Mouse (Mus musculus) MEL (cell line): ENCODE data around the gene Kank1.

Experiments used
- CTCF ChIP-seq, 3 experiments: IDR thresholded peaks in 2 of 3; conservative IDR thresholded peaks in 1 of 3; 2 replicates each; pipeline ENCODE4 v1.5.1; 2011 to 2012; ENCODE audit warnings: low read length in 3 of 3, low read depth in 2 of 3, mild to moderate bottlenecking in 2 of 3, improper control_type of control experiment in 1 of 3, inconsistent platforms in 1 of 3, mixed read lengths in 1 of 3, moderate library complexity in 1 of 3; ENCODE audit not compliant: control insufficient read depth in 1 of 3, insufficient read depth in 1 of 3, poor library complexity in 1 of 3, severe bottlenecking in 1 of 3
- EP300 ChIP-seq, 2 experiments: IDR thresholded peaks; 2 replicates each; pipeline ENCODE4 v1.6.1; 2011; ENCODE audit warnings: improper control_type of control experiment in 2 of 2, low read length in 2 of 2, low read depth in 1 of 2, mild to moderate bottlenecking in 1 of 2
- GATA1 ChIP-seq: IDR thresholded peaks from 2 replicates; pipeline ENCODE4 v1.6.1; 2011; ENCODE audit warnings: low read depth, low read length, improper control_type of control experiment
- MAFK ChIP-seq: IDR thresholded peaks from 2 replicates; pipeline ENCODE4 v1.6.1; 2011; ENCODE audit warnings: low read depth, mild to moderate bottlenecking, low read length, improper control_type of control experiment, borderline replicate concordance
- POLR2A ChIP-seq, 2 experiments: IDR thresholded peaks; 2 replicates each; pipeline ENCODE4 v1.6.1; 2011 to 2012; ENCODE audit warnings: low read length in 2 of 2, mild to moderate bottlenecking in 2 of 2, control low read depth in 1 of 2, improper control_type of control experiment in 1 of 2, low read depth in 1 of 2, moderate library complexity in 1 of 2; ENCODE audit not compliant: control insufficient read depth in 1 of 2, insufficient read depth in 1 of 2, poor library complexity in 1 of 2
- RAD21 ChIP-seq: IDR thresholded peaks from 2 replicates; pipeline ENCODE4 v1.6.1; 2011; ENCODE audit warnings: mild to moderate bottlenecking, low read depth, low read length, improper control_type of control experiment
- TCF12 ChIP-seq: IDR thresholded peaks from 2 replicates; pipeline ENCODE4 v1.6.1; 2014; ENCODE audit warnings: low read depth, mild to moderate bottlenecking, inconsistent platforms, low read length, improper control_type of control experiment, moderate library complexity
- UBTF ChIP-seq: IDR thresholded peaks from 2 replicates; pipeline ENCODE4 v1.6.1; 2012; ENCODE audit warnings: low read depth, mild to moderate bottlenecking, inconsistent platforms, low read length, improper control_type of control experiment, moderate library complexity, borderline replicate concordance; ENCODE audit not compliant: insufficient read depth
- USF1 ChIP-seq: IDR thresholded peaks from 2 replicates; pipeline ENCODE4 v1.6.1; 2014; ENCODE audit warnings: low read depth, mild to moderate bottlenecking, inconsistent platforms, low read length, improper control_type of control experiment, moderate library complexity
- ZC3H11A ChIP-seq: IDR thresholded peaks from 2 replicates; pipeline ENCODE4 v1.6.1; 2012; ENCODE audit warnings: low read depth, mild to moderate bottlenecking, inconsistent platforms, low read length, improper control_type of control experiment
- ZNF384 ChIP-seq: IDR thresholded peaks from 2 replicates; pipeline ENCODE4 v1.6.1; 2012; ENCODE audit warnings: low read depth, mild to moderate bottlenecking, inconsistent platforms, low read length, improper control_type of control experiment

DNA sequence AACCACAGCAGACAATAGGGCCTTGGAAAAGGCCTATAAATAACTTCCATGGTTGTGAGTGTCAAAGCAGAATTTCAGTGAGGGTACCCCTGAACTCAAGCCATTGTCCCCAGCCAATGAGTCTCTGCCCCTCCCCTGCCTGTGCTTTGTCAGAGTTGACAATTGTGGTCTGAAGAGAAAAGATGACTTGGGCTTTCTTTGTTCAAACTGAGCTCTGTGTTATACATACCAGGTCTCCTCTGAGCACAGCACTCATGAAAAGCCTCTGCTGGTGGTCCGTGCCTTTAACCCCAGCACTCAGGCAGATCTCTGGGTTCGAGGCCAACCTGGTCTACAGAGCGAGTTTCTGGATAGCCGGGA is 5.8 kb upstream of the Kank1 start:
- no peak for TF ChIP-seq EP300 (IDR thresholded peaks at IDR 0.05; ENCODE audit: low read depth in 1 of 2, low read length in 2 of 2)
- no peak for TF ChIP-seq MAFK
- TF ChIP-seq ZNF384 = no peak
- TF ChIP-seq POLR2A (IDR thresholded peaks at IDR 0.05; ENCODE audit: control insufficient read depth in 1 of 2, insufficient read depth in 1 of 2, low read depth in 1 of 2, low read length in 2 of 2, poor library complexity in 1 of 2) = no peak
- no peak for TF ChIP-seq TCF12
- TF ChIP-seq UBTF = no peak
- no peak for TF ChIP-seq CTCF (IDR thresholded peaks at IDR 0.05 in 2 of 3, conservative IDR thresholded peaks at IDR 0.05 in 1 of 3; ENCODE audit: control insufficient read depth in 1 of 3, insufficient read depth in 1 of 3, low read depth in 2 of 3, low read length in 3 of 3, poor library complexity in 1 of 3, severe bottlenecking in 1 of 3)
- no peak for TF ChIP-seq GATA1
- no peak for TF ChIP-seq RAD21
- TF ChIP-seq USF1 = no peak
- TF ChIP-seq ZC3H11A = no peak
